Mouse (Mus musculus) CD4-positive, CD25-positive, alpha-beta regulatory T cell (primary cell): ENCODE measurements around the gene Pcnx3. TPM values are rescaled to one million over a fixed set of nuclear protein-coding genes. Genes with fewer than 3 reads are reported as not detected.

ENCODE experiments used
- polyA plus RNA-seq: library from polyadenylated mRNA; unstranded; fragments of 100-300 nt; shearing (Covaris generic); gene quantifications from one replicate; pipeline ENCODE4 v1.2.1, GENCODE M21; 2017

Gene Pcnx3
- polyA plus RNA-seq, result 55.9 TPM

GRCm38 (mm10) chr19:5688200-5689087 lies at the start of gene Pcnx3, which contains the start of gene Map3k11:
Gene Pcnx3, minus strand, starts transcription at chr19:5688908.
Gene Map3k11, plus strand, starts transcription at chr19:5688742.

GRCm38 (mm10) chr19:5729444-5729815 lies 40.7 kb upstream of the Pcnx3 start, which contains the start of gene Fam89b:
Gene Fam89b, minus strand, starts transcription at chr19:5729653.

GRCm38 (mm10) chr19:5725767-5726515 lies 37.2 kb upstream of the Pcnx3 start, which contains the start of gene Ehbp1l1:
Gene Ehbp1l1, minus strand, starts transcription at chr19:5726317.

GRCm38 (mm10) chr19:5704163-5704800 lies 15.6 kb upstream of the Pcnx3 start, which contains the start of gene Kcnk7:
Gene Kcnk7, plus strand, starts transcription at chr19:5704367.

GRCm38 (mm10) chr19:5662981-5663913 lies 25.5 kb downstream of the Pcnx3 start, which contains the start of gene Sipa1:
Gene Sipa1, minus strand, starts transcription at chr19:5663707.

GRCm38 (mm10) chr19:5637069-5638047 lies 51.4 kb downstream of the Pcnx3 start, which contains the start of gene Rela:
Gene Rela, plus strand, starts transcription at chr19:5637483.

Other genes starting within 250 kb of the Pcnx3 start
- gene Fosl1, start 241.4 kb downstream of the Pcnx3 start, polyA plus RNA-seq, result not detected
- gene Ccdc85b, start 231.0 kb downstream of the Pcnx3 start, polyA plus RNA-seq, result 12.2 TPM
- gene Fibp, start 228.3 kb downstream of the Pcnx3 start, polyA plus RNA-seq, result 166 TPM
- gene Ctsw, start 220.4 kb downstream of the Pcnx3 start, polyA plus RNA-seq, result 225 TPM
- 1.9 TPM for gene Efemp2, start 215.0 kb downstream of the Pcnx3 start, polyA plus RNA-seq
- 81.5 TPM for gene Mus81, start 200.5 kb downstream of the Pcnx3 start, polyA plus RNA-seq
- 3,756 TPM for gene Cfl1, start 198.5 kb downstream of the Pcnx3 start, polyA plus RNA-seq
- not detected for gene 1700020D05Rik, start 185.1 kb downstream of the Pcnx3 start, polyA plus RNA-seq
- gene Snx32, start 178.4 kb downstream of the Pcnx3 start, polyA plus RNA-seq, result 17.4 TPM
- gene Ovol1, start 128.3 kb downstream of the Pcnx3 start, polyA plus RNA-seq, result not detected
- 18.3 TPM for gene Ap5b1, start 120.9 kb downstream of the Pcnx3 start, polyA plus RNA-seq
- gene Rnaseh2c, start 87.0 kb downstream of the Pcnx3 start, polyA plus RNA-seq, result 127 TPM
- gene Kat5, start 78.7 kb downstream of the Pcnx3 start, polyA plus RNA-seq, result 56.1 TPM
- gene Rela, start 51.4 kb downstream of the Pcnx3 start, polyA plus RNA-seq, result 180 TPM
- 265 TPM for gene Sipa1, start 25.2 kb downstream of the Pcnx3 start, polyA plus RNA-seq
- 69.2 TPM for gene Map3k11, start 166 bp downstream of the Pcnx3 start, polyA plus RNA-seq
- 1.5 TPM for gene Kcnk7, start 15.5 kb upstream of the Pcnx3 start, polyA plus RNA-seq
- 51.3 TPM for gene Ehbp1l1, start 37.4 kb upstream of the Pcnx3 start, polyA plus RNA-seq
- gene Fam89b, start 40.7 kb upstream of the Pcnx3 start, polyA plus RNA-seq, result 107 TPM
- gene Ltbp3, start 52.0 kb upstream of the Pcnx3 start, polyA plus RNA-seq, result 0.48 TPM
- 66.3 TPM for gene Scyl1, start 82.5 kb upstream of the Pcnx3 start, polyA plus RNA-seq
- gene Frmd8, start 186.4 kb upstream of the Pcnx3 start, polyA plus RNA-seq, result 290 TPM
- gene Slc25a45, start 188.9 kb upstream of the Pcnx3 start, polyA plus RNA-seq, result 41.9 TPM
- 0.36 TPM for gene Tigd3, start 205.2 kb upstream of the Pcnx3 start, polyA plus RNA-seq
- 176 TPM for gene Dpf2, start 224.1 kb upstream of the Pcnx3 start, polyA plus RNA-seq
- 0.16 TPM for gene Cdc42ep2, start 235.9 kb upstream of the Pcnx3 start, polyA plus RNA-seq